Mouse (Mus musculus) CD4-positive helper T cell, adult 2 months (primary cell): Measurements from ENCODE around the gene Gm17349.

ENCODE experiments used
- DNase-seq: peaks from one replicate; pipeline ENCODE4 v3.0.0-alpha.2; 2012; ENCODE audit warnings: low read depth, missing footprints, low spot score

Gm17349 gene

DNA sequence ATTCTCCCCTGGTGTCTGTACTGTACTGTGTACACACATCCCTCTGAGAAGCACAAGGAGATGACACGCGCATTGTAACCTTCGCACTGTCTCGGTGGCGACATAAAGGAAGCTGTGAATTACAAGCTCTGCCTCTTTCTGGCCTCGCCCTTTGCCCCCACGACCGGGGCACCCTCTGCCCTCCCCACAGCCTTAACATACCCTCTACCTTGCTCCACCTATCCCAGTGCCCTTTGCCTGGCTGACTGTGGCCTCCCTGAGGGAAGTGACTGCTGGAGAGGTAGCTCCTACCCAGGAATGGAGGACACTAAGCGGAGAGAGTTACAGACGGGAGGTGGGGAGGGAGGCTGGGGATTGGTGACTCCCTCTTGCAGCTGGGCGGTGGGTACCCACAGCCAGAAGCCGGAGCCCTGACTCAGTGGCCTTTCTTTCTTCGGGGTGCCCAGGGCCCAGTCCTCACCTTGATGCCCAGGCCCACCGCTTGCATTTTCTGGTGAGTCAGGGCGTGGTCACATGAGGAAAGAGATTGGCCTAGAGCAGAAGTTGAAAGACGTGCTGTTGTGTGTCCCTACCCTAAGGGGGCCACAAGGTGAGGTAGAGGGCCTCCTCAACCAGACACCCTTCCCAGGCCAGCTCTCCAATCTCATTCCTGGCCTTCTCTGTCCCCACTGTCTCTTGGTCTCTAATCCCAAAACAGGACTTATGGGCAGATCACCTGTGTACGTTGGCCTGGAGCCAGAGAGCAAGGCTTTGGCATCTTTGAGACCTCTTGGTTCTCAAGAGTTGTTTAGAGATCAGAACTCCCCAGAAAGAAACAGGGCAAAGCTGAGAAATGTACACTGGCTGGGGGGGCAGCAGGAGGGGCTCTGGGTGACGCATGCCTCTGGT, 4.8 kb downstream of the Gm17349 start:
- no peak for DNase-seq

DNA sequence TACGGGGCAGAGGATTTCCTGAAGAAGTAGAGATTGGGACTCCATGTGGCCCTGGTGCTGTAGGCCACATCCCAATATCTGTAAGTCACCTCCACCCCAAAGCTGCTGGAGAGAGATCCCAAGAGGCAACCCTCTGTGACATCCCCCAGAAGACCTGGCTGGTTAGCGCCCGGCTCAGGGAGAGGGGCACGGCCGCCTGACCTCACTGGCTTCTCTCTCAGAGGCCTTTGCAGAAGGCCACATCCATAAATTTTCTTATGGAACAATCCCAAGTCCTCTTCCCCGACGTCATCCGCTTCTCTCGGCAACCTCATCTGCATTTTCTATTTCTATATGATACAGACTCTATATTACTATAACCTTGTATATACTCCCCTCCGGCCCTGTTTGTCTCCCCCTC, 5.6 kb downstream of the Gm17349 start:
- no peak for DNase-seq

- peak; percentile 35 for DNase-seq
Observed at GRCm38 (mm10) chr15:99698533-99699085, 6.7 kb downstream of the Gm17349 start.

- no peak for DNase-seq
Observed at GRCm38 (mm10) chr15:99697309-99697708, 8.0 kb downstream of the Gm17349 start.

GRCm38 (mm10) chr15:99691976-99692375, 13.3 kb downstream of the Gm17349 start:
- DNase-seq = no peak

DNA sequence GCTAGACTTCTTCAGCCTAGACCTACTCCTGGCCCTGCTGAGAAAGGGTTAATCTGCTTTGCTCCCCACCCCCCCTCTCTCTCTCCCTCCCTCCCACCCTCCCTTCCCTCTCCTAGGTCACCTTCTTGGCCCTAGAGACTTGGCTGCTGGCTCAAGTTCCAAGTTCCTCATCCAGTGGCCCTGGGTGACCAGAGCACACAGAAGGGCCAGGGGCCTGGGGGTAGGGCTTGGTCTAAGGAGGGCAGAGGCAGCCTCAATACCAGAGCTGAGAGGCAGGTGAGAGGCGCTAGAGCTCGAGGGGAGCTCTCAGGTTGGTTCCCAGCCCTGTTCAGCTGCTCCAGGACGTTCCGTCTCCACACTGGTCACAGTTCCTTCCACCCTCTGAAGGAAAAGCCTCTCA, 14.4 kb downstream of the Gm17349 start:
- DNase-seq = no peak

DNA sequence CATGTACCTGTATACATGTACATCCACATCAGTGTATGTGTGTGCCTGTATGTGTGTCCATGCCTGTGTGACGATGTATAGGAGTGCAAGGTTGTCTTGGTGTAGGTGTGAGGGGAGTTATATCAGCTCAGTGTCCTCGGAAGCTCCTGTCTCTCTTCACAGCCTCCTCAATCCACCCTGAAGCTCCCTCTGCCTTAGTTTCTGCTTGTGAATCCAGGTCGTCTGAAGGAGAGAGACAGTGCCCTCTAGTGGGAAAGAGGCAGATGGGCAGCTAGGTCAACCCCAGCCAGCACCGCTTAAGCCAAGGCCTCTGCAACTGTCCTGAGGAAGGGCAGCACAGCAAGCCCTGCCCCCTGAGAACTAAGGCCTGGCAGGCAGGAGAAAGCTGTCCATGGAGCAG, 16.6 kb downstream of the Gm17349 start:
- peak; percentile 49 for DNase-seq

DNA sequence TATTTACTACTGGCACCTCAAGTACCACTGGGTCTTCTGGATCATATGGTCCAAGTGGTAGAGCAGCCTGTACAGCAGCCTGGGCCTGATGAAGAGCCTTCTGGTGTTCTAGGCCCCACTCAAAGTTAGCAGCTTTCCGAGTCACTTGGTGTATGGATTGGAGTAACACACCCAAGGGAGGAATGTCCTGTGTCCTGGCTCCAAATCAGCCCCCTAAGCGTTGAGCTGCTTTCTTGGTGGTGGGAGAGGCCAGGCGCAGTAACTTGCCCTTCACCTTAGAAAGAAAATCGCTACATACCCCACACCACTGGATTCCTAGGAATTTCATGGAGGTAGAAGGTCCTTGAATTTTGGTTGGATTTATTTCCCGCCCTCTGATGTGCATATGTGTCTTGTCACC, 21.1 kb downstream of the Gm17349 start:
- no peak for DNase-seq

DNA sequence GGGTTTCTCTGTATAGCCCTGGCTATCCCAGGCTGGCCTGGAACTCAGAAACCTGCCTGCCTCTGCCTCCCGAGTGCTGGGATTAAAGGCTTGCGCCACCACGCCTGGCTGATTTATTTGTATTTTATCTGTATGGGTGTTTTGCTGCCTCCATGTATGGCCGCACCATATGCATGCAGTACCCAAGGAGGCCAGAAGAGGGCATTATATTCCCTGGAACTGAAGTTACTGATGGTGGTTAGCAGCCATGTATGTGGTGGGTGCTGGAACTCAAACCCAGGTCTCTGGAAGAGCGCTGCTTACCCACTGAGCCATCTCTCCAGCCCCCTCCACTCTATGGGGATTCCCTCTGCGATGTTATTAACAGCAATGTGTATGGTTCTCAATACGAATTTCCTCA, 22.4 kb downstream of the Gm17349 start:
- DNase-seq = no peak

- DNase-seq = no peak
Observed at GRCm38 (mm10) chr15:99679008-99679407, 26.3 kb downstream of the Gm17349 start.

GRCm38 (mm10) chr15:99678063-99678800, 27.1 kb downstream of the Gm17349 start:
- DNase-seq = peak; percentile 48

- DNase-seq = no peak
Observed at GRCm38 (mm10) chr15:99677089-99677488, 28.2 kb downstream of the Gm17349 start.

DNA sequence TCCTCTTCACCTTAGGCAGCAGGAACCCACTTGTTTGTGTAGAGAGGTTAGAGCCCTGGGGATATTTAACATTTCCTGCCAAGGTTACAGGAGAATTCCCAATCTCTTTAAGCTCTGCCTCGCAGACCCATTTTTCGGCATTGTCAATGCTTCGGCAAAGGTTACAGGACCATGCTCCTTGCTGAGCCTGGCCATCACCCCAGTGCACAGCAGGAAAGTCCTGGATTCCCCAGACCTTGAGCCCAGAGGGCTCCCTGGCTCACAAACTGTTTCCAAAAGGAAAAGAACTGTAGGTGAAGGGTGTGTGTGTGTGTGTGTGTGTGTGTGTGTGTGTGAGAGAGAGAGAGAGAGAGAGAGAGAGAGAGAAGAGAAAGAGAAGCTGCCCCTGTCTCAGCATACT, 30.4 kb downstream of the Gm17349 start:
- DNase-seq = no peak

GRCm38 (mm10) chr15:99671783-99672182, 33.5 kb downstream of the Gm17349 start:
- no peak for DNase-seq

DNA sequence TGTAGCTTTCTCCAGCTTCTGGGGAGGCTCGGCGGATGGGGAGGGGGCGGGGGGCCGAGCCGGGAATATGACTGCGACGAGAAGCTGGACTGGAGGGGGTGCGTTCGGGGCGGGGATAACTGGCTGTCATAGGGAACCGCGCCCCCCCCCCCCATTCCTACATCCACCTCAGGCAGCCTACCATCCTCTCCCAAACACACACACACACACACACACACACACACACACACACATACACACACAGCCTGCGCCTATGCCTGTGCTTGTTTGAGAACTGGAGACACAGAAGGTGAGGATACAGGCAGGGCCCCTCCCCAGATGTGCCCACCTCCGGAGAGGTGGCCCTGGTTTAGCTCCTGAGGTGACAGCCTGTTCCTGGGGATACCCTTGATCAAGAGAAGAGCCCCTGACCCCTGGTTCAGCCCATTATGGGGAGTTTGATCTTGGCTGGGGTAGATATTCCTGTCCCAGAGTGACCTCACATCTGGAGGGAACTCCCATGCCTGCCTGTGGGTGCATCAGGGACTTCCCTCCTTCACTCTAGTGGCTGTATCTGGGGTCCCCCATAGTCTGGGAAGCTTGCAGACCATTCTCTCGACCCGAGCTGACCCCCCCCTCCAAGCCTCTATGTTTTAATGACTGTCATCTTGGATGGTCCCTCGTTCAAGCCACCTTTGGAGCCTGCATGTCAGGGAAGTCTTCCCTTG, 34.2 kb downstream of the Gm17349 start:
- DNase-seq = no peak

- peak; percentile 16 for DNase-seq
Observed at GRCm38 (mm10) chr15:99670154-99670821, 35.0 kb downstream of the Gm17349 start, which contains the start of gene Asic1. TSS of gene Asic1 (plus strand) at chr15:99670368.

DNA sequence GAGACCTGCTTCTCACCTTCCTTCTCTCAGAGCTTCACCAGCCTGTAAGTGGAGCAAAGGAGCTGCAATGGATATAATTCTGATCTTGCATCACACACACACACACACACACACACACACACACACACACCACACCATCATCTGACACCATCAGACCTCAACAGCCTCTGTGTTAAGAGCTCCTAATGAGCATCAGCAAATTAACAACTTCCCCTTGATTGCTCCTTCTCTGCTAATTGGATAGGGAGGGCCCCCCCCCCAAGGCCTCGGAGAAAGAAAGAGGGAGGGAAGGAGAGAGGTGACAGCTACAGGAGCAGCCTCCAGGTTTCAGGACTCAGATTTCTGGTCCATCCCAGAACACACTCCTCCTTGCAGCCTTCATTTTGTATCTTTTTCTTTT, 35.9 kb downstream of the Gm17349 start:
- no peak for DNase-seq

DNA sequence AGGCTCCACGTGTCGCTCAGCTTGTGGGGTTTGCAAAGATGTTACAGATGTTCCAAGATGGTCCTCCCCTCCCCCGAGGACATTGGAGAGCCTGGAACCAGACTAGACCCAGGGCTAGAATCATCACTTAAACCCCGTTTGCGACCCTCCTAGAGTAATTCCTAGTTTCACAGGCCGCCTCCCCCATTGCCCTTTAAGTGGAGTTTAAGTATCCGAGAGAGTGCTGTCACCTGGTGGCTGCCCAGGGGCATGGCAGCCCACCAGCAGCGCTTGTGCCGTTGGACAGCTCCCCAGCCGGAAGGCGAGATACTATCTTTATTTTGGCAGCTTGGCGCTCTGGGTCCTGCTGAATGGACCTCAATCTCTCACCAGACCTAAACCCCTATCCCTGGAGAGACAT, 36.4 kb downstream of the Gm17349 start:
- DNase-seq = peak; percentile 75

- DNase-seq = no peak
Observed at GRCm38 (mm10) chr15:99667544-99667943, 37.7 kb downstream of the Gm17349 start.

- DNase-seq = peak; percentile 15
Observed at GRCm38 (mm10) chr15:99664600-99665451, 40.5 kb downstream of the Gm17349 start.
